Mouse (Mus musculus) ES-E14 (cell line): ENCODE measurements around the gene Tdp2.

Experiments
- CHD2 ChIP-seq: IDR thresholded peaks from 2 replicates; pipeline ENCODE4 v1.6.1; 2014; ENCODE audit warnings: mild to moderate bottlenecking, low read depth, low read length, inconsistent platforms
- HCFC1 ChIP-seq: IDR thresholded peaks from 2 replicates; pipeline ENCODE4 v1.6.1; 2012; ENCODE audit warnings: low read length, inconsistent platforms, borderline replicate concordance; ENCODE audit not compliant: insufficient read depth
- MAFK ChIP-seq: IDR thresholded peaks from 2 replicates; pipeline ENCODE4 v1.6.1; 2014; ENCODE audit warnings: mild to moderate bottlenecking, low read depth, low read length, inconsistent platforms; ENCODE audit not compliant: insufficient read depth
- ZC3H11A ChIP-seq: IDR thresholded peaks from 2 replicates; pipeline ENCODE4 v1.6.1; 2012; ENCODE audit warnings: low read depth, mild to moderate bottlenecking, inconsistent platforms, low read length, borderline replicate concordance
- ZNF384 ChIP-seq: IDR thresholded peaks from 2 replicates; pipeline ENCODE4 v1.6.1; 2012; ENCODE audit warnings: low read depth, low read length, inconsistent platforms

GRCm38 (mm10) chr13:24861084-24861483, 29.6 kb downstream of the Tdp2 start:
- TF ChIP-seq ZC3H11A (no peak), MAFK (no peak), ZNF384 (no peak), CHD2 (no peak), HCFC1 (no peak)
